Mouse (Mus musculus) lung, embryonic 15.5 days (tissue): Measurements from ENCODE around the gene Ice2. TPM values are rescaled to one million over a fixed set of nuclear protein-coding genes. Genes with fewer than 3 reads are reported as not detected.

Experiments
- ATAC-seq: fragments of 200-750 bp; cut with Nextera tagmentation; 2 replicates; pipeline ENCODE4 v1.8.0; 2017; ENCODE audit warnings: moderate number of reproducible peaks, borderline replicate concordance; ENCODE audit not compliant: low FRiP score, low TSS enrichment; ENCODE audit errors: extremely low read depth
- H3K27ac ChIP-seq: fragments of 300-500 bp; sonication (generic); 2 replicates; pipeline ENCODE4 v1.5.1; 2015; ENCODE audit warnings: moderate library complexity, mild to moderate bottlenecking, inconsistent platforms
- H3K27me3 ChIP-seq: fragments of 300-500 bp; sonication (generic); 2 replicates; pipeline ENCODE4 v1.6.1; 2015; ENCODE audit warnings: inconsistent platforms
- H3K36me3 ChIP-seq: fragments of 300-500 bp; sonication (generic); 2 replicates; pipeline ENCODE4 v1.6.1; 2015; ENCODE audit warnings: inconsistent platforms
- H3K4me1 ChIP-seq: fragments of 300-500 bp; sonication (generic); 2 replicates; pipeline ENCODE4 v1.6.1; 2015; ENCODE audit warnings: inconsistent platforms
- H3K4me2 ChIP-seq: fragments of 300-500 bp; sonication (generic); 2 replicates; pipeline ENCODE4 v1.6.1; 2015; ENCODE audit warnings: inconsistent platforms, mild to moderate bottlenecking, moderate library complexity
- H3K4me3 ChIP-seq: fragments of 300-500 bp; sonication (generic); 2 replicates; pipeline ENCODE4 v1.5.1; 2015; ENCODE audit warnings: mild to moderate bottlenecking, inconsistent platforms
- H3K9ac ChIP-seq: fragments of 300-500 bp; sonication (generic); 2 replicates; pipeline ENCODE4 v1.6.1; 2015; ENCODE audit warnings: inconsistent platforms
- H3K9me3 ChIP-seq: fragments of 300-500 bp; sonication (generic); 2 replicates; pipeline ENCODE4 v1.6.1; 2016; ENCODE audit warnings: inconsistent platforms
- WGBS: fragments of 180-500 bp; shearing (Covaris S2); methylation state at CpG from one replicate; pipeline ENCODE4 v1.1.7; 2015; 5-methylcytosine and 5-hydroxymethylcytosine counted together
- polyA plus RNA-seq: library from polyadenylated mRNA; unstranded; fragments of >200 nt; fragmentation: Nextera tagmentation; extraction: Ambion mirVana; gene quantifications from 2 replicates; pipeline ENCODE4 v1.2.1, GENCODE M21; 2015

Ice2 gene
- polyA plus RNA-seq, 1 experiment from 2014 or later: 20.6 TPM

DNA sequence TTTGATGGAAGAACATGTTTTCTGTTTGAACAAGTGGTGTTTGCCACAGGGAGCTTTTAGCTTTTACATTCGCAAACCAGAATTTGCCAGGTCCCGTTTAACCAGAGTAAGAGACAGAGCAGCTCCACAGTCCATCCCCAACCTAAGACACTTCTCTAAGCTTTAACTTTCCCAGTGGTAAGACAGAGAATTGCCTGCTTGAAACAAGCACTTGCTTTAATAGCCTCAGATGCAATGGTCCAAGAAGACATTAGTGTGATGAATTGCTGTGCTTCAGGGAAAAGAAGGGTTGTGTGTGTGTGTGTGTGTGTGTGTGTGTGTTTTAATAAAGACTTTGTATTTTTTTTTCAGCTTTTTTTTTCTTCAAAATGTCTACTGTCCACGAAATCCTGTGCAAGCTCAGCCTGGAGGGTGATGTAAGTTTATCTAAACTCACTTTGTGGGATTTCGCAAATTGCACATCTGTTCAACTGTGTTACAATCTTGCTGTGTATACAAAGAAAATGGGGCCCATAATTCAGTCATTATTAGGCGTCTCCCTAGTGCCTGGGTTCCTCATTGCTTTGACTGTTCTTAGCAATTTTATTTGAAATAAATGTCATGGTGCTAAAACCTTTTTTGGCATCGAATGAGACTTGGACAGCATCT is 66.5 kb downstream of the Ice2 start:
- Histone ChIP-seq H3K9ac (no peak overlapping the region), H3K4me2 (no peak overlapping the region), H3K4me3 (no peak overlapping the region), H3K27me3 (no peaks in the 10 kb centered on the region), H3K36me3 (peaks cover 38% of the 10 kb centered on the region), H3K27ac (no peak overlapping the region), H3K4me1 (peaks cover 56% of the 10 kb centered on the region), H3K9me3 (no peaks in the 10 kb centered on the region)
- 54% methylated on average over 6 of the region's 6 CpGs for WGBS
- ATAC-seq: no peak

DNA sequence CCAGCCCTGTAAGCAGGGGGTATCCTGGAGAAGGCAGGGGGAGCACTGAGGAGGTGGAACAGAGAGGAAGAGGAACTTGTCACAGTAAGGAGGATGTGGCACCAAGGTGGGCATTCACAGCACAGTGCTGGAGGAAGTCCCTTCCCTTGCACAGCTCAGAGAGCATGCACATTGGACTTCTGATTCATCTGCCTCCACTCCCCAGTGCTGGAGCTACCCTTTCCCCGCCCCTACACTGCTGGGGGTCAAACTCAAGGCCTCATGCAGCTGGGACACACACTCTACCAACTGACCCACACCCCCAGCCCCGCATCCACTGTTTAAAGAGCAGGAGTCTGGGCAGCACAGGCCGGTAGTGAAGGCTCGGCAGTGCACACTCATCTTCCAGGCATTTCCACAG is 68.4 kb downstream of the Ice2 start:
- Histone ChIP-seq H3K27ac (no peak overlapping the region), H3K27me3 (no peaks in the 10 kb centered on the region), H3K4me2 (no peak overlapping the region), H3K36me3 (peaks cover 36% of the 10 kb centered on the region), H3K9me3 (no peaks in the 10 kb centered on the region), H3K4me1 (peaks cover 56% of the 10 kb centered on the region), H3K9ac (no peak overlapping the region), H3K4me3 (no peak overlapping the region)
- ATAC-seq: no peak
- 47% methylated on average over 4 of the region's 4 CpGs for WGBS

DNA sequence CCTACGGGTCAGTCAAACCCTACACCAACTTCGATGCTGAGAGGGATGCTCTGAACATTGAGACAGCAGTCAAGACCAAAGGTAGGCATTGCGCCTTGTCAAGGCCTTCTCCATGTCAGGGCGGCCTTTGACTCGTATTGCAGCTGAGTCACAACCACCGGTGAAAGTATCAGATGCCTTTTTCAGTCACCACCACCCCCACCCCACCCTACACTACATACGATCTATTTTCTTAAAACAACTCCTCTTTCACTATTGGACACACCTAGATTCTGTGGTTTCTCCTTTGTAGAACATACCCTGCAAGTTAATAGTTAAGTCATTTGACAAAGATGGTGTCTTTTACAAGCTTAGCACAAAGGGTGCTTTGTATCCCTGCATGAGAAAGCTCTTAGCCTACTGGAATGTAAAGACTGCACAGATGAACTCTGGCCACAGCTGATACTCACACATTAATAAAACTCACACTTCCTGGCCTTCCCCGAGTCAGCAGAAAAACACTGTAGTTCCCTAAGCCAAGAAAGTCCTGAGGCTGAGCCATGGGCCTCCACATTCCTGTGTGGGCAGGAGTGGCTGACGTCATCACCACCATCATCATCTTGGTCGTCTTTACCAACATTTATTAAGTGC is 69.7 kb downstream of the Ice2 start:
- H3K9ac ChIP-seq: no peak overlapping the region
- H3K9me3 ChIP-seq: no peaks in the 10 kb centered on the region
- H3K4me1 ChIP-seq: peaks cover 69% of the 10 kb centered on the region
- no peak overlapping the region for H3K4me3 ChIP-seq
- WGBS: 40% methylated on average over 10 of the region's 10 CpGs
- H3K27me3 ChIP-seq: no peaks in the 10 kb centered on the region
- no peak overlapping the region for H3K4me2 ChIP-seq
- peak overlapping the region; percentile 63 for H3K27ac ChIP-seq
- peaks cover 38% of the 10 kb centered on the region for H3K36me3 ChIP-seq
- peak; percentile 19; the same call in 1 of the 2 replicates for ATAC-seq

DNA sequence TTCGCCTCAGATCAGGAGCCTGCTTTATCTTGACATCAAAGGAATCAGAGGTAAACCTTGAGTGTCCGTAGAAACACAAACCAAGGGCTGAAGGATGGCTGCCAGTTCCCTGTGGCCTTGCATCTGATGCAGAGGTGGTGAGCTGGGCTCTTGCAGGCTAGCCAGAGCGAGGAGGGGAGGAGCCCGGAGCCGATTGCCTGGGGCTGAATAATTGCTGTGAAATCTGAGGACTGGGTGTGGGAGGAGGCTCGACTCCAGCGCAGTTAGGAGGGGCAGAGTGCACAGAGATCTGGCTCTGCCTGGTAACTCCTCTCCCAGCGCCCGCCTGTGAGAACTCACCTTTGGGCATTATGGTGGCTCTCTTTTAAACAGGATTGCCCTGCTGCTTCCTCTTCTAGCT is 71.3 kb downstream of the Ice2 start:
- Histone ChIP-seq H3K4me1 (peaks cover 74% of the 10 kb centered on the region), H3K27me3 (no peaks in the 10 kb centered on the region), H3K9ac (no peak overlapping the region), H3K27ac (peak overlapping the region; percentile 19; the same call in 1 of the 2 replicates), H3K4me2 (no peak overlapping the region), H3K36me3 (peaks cover 44% of the 10 kb centered on the region), H3K9me3 (no peaks in the 10 kb centered on the region), H3K4me3 (no peak overlapping the region)
- WGBS: 13% methylated on average over 9 of the region's 9 CpGs
- peak; percentile 71 for ATAC-seq

DNA sequence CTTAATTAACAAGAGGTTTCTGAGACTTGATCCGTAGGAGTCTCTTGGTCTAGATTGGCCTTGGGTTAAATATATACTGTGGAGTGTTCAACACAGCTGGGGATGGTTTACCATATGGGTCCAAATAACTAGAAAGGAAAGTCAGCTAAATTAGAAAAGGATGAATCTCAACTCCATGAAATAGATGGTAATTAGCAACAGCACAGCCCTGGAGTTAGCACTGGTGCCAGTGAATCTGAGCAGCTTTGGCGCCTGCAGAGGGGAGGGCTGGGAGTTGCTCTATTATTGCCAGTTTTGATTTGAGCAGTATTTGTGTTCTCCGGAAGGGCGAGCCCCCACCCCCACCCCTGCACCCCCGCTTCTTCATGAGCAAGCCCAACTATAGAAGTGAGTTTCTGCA is 72.7 kb downstream of the Ice2 start:
- WGBS: 51% methylated on average over 5 of the region's 5 CpGs
- Histone ChIP-seq H3K9ac (no peak overlapping the region), H3K36me3 (peaks cover 50% of the 10 kb centered on the region), H3K9me3 (no peaks in the 10 kb centered on the region), H3K4me2 (0 out of 2 replicates have a peak overlapping the region, but pooled peaks have one; percentile 17), H3K4me1 (peaks cover 74% of the 10 kb centered on the region), H3K27me3 (no peaks in the 10 kb centered on the region), H3K27ac (peak overlapping the region; percentile 81), H3K4me3 (no peak overlapping the region)
- no peak for ATAC-seq

DNA sequence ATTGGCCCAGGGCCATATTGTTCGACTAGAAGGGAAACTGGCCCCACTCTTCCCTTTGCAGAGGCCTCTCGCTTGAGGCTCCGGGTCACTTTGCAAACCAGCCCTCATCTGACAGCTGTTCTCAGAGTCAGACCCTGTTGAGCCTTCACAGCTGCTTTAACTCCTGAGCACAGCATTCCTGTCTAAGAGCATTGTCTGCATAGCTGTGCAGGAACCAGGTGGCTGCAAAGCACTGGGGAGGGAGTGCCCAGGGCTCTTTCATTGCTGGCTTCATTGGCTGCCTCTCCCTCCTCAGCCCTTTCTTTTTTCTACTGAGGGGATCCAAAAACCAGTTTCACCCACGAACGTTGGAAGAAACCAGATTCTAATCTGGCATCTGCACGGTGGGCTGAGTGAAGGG is 73.2 kb downstream of the Ice2 start:
- peak overlapping the region; percentile 81 for H3K27ac ChIP-seq
- no peaks in the 10 kb centered on the region for H3K9me3 ChIP-seq
- no peak overlapping the region for H3K9ac ChIP-seq
- no peak overlapping the region for H3K4me3 ChIP-seq
- H3K4me2 ChIP-seq: 0 out of 2 replicates have a peak overlapping the region, but pooled peaks have one; percentile 17
- H3K36me3 ChIP-seq: peaks cover 50% of the 10 kb centered on the region
- ATAC-seq: peak; percentile 23; the same call in 1 of the 2 replicates
- H3K4me1 ChIP-seq: peaks cover 69% of the 10 kb centered on the region
- 9% methylated on average over 6 of the region's 6 CpGs for WGBS
- no peaks in the 10 kb centered on the region for H3K27me3 ChIP-seq

DNA sequence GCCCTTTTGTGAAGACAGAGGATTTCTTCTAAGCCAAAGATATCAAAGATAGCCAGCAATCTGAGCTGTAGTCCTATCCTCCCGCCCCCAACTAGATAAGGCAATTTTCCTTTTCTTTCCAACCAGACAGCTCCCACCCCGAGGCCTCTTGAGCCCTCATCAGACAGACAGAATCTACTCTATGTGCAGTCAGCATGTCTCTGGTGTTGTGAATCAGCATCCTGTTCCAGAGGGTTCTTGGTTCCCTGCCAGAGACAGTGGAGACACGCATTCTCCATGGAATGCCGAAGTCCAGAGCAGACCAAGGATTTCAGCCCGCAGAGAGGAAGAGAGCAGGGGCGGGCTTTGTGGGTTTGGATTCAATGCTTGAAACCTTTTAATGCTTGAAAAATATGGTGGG is 75.0 kb downstream of the Ice2 start:
- peak; percentile 77 for ATAC-seq
- Histone ChIP-seq H3K4me3 (no peak overlapping the region), H3K36me3 (peaks cover 51% of the 10 kb centered on the region), H3K9me3 (no peaks in the 10 kb centered on the region), H3K9ac (no peak overlapping the region), H3K27me3 (no peaks in the 10 kb centered on the region), H3K4me1 (peaks cover 52% of the 10 kb centered on the region), H3K4me2 (no peak overlapping the region), H3K27ac (peak overlapping the region; percentile 71)
- WGBS: 31% methylated on average over 6 of the region's 6 CpGs

DNA sequence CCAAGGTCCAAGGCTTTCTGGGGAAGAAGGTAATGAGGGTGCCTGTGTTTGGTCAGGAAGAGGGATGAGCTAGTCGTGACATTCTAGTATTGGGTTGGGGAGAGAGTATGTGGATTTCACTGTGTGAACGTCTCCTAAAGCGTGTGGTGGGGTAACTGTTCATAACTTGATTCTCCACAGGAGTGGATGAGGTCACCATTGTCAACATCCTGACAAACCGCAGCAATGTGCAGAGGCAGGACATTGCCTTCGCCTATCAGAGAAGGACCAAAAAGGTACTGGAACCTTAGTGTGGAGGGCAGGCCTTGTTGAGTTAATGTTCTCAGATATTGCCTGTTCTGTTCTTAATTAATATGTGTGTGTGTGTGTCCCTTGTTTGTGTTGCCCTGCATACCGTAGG is 78.2 kb downstream of the Ice2 start:
- no peak overlapping the region for H3K27ac ChIP-seq
- H3K4me3 ChIP-seq: no peak overlapping the region
- H3K36me3 ChIP-seq: peaks cover 56% of the 10 kb centered on the region
- peaks cover 25% of the 10 kb centered on the region for H3K4me1 ChIP-seq
- H3K27me3 ChIP-seq: no peaks in the 10 kb centered on the region
- ATAC-seq: no peak
- WGBS: 69% methylated on average over 6 of the region's 6 CpGs
- no peak overlapping the region for H3K4me2 ChIP-seq
- H3K9me3 ChIP-seq: no peaks in the 10 kb centered on the region
- H3K9ac ChIP-seq: no peak overlapping the region

DNA sequence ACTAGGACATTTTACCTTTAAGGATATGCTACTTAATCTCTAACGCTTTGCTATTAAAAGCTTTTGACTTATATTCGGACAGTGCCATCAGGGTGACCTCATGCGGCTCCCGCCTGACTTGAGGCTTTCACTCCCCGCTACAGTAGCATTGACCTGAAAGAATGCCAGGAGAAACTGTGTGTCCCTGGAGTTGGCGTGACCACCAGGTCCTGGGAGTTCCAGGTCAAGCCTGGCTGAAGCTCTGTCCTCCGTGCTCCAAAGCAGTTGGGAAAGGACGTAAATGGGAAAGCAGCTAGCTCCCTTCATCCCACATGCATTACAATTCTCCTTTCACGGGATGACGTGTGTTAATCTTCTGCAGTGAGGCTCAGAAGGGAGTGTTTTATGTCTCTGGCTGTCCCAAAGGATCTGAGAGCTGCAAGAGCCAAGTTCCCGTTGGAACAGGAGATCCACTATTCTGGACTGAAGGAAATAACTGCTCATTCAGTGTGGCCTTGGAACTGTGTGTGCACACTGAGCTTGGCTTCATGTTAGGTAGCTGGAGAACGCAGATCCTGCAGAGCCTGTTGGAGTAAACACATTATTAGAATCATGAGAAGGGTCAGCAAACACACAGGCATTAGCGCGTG is 79.6 kb downstream of the Ice2 start:
- Histone ChIP-seq H3K9me3 (no peaks in the 10 kb centered on the region), H3K4me2 (no peak overlapping the region), H3K9ac (no peak overlapping the region), H3K4me3 (no peak overlapping the region), H3K27ac (no peak overlapping the region), H3K4me1 (peaks cover 12% of the 10 kb centered on the region), H3K27me3 (no peaks in the 10 kb centered on the region), H3K36me3 (peaks cover 65% of the 10 kb centered on the region)
- no peak for ATAC-seq
- 61% methylated on average over 14 of the region's 14 CpGs for WGBS

DNA sequence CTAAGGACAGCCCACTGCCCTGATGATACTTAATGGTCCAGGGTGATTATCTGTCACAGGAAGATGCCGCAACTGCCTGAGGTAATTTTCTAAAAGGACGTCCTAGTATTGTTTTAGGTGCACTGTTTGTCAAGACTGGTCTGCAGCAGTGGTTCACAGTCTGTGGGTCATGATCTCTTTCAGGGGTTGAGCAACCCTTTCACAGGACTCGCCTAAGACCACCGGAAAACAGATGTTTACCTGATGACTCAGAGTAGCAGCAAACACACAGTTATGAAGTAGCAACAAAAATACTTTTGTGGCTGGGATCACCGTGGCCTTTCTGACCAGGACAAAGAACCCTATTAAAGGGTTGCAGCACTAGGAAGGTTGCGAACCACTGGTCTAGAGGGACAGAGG is 80.1 kb downstream of the Ice2 start:
- 64% methylated on average over 6 of the region's 6 CpGs for WGBS
- H3K4me3 ChIP-seq: no peak overlapping the region
- peaks cover 68% of the 10 kb centered on the region for H3K36me3 ChIP-seq
- no peaks in the 10 kb centered on the region for H3K27me3 ChIP-seq
- H3K9ac ChIP-seq: no peak overlapping the region
- no peak for ATAC-seq
- peaks cover 8% of the 10 kb centered on the region; the same call in 1 of the 2 replicates for H3K4me1 ChIP-seq
- no peak overlapping the region for H3K27ac ChIP-seq
- no peaks in the 10 kb centered on the region for H3K9me3 ChIP-seq
- no peak overlapping the region for H3K4me2 ChIP-seq

DNA sequence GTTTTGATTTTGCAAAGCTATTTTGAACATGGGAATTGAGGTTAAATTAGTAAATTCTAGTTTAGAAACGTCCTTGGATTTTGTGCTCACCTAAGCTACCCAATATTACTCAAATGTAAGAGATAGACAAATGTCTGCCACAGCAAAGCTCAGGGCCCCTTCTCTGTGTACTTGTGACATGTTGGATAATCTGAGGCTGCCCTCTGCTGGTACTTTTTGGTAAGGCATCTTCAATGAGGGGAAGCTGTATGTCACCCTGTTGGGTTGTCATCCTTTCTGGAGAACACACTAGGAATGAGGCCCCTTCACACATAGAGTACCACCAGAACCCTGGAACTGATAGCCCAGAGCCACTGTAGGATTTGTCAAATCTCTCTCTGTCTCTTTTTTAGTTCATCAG is 82.6 kb downstream of the Ice2 start:
- Histone ChIP-seq H3K36me3 (peaks cover 79% of the 10 kb centered on the region), H3K27ac (no peak overlapping the region), H3K4me3 (no peak overlapping the region), H3K9ac (no peak overlapping the region), H3K9me3 (no peaks in the 10 kb centered on the region), H3K27me3 (no peaks in the 10 kb centered on the region), H3K4me2 (no peak overlapping the region), H3K4me1 (no peaks in the 10 kb centered on the region)
- peak; percentile 54; the same call in 1 of the 2 replicates for ATAC-seq
- 6% methylated on average over 1 of the region's 1 CpGs for WGBS
